Mouse (Mus musculus) lung, postnatal 25 days (tissue): Measurements from ENCODE around the gene Pde2a.

Source experiments
- DNase-seq: peaks from one replicate; pipeline ENCODE4 v3.0.0; 2022; ENCODE audit warnings: low spot score

The Pde2a gene

GRCm38 (mm10) chr7:101421529-101421928, at the start of gene Pde2a:
TSS of gene Pde2a (plus strand) at chr7:101421691.
- DNase-seq: no peak

DNA sequence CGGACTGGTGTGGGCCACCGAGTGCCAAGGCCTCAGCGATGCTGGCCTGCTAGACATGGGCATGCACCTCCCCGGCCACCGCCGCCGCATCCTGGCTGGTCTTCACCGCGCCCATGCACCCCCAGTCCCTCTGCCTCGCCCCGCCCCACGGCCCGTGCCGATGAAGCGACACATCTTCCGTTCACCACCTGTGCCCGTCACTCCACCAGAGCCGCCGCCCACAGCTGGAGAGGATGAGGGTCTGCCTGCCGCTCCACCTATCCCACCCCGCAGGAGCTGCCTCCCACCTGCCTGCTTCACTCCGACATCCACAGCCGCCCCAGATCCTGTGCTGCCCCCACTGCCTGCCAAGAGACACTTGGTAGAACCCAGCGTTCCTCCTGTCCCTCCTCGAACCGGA, 48.4 kb upstream of the Pde2a start:
- no peak for DNase-seq

DNA sequence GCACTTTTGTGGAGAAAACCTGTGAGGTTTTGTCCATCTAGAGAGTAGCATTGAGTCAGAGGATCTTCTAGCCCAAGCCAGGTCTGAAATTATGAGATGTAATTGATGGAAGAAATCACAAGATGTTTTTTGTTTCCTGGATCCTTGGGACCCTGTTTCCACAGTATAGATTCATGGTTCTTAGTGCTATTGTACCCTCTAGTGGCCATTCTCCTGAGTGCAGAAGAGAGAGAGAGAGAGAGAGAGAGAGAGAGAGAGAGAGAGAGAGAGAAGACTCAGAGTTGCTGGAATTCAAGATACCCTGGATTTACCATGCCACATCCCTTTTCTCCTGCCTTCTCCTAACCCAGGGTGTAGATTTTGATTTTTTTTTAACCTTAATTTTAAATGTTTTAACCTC, 47.3 kb upstream of the Pde2a start:
- DNase-seq: peak; percentile 65

- DNase-seq: no peak
Measured at GRCm38 (mm10) chr7:101376701-101377340, 44.7 kb upstream of the Pde2a start.

- peak; percentile 89 for DNase-seq
Measured at GRCm38 (mm10) chr7:101377741-101378262, 43.7 kb upstream of the Pde2a start.

- DNase-seq: no peak
Measured at GRCm38 (mm10) chr7:101378285-101378684, 43.2 kb upstream of the Pde2a start.

- DNase-seq: no peak
Measured at GRCm38 (mm10) chr7:101378796-101379465, 42.6 kb upstream of the Pde2a start.

GRCm38 (mm10) chr7:101379732-101380131, 41.8 kb upstream of the Pde2a start:
- no peak for DNase-seq

- DNase-seq: no peak
Measured at GRCm38 (mm10) chr7:101381512-101381911, 40.0 kb upstream of the Pde2a start.

DNA sequence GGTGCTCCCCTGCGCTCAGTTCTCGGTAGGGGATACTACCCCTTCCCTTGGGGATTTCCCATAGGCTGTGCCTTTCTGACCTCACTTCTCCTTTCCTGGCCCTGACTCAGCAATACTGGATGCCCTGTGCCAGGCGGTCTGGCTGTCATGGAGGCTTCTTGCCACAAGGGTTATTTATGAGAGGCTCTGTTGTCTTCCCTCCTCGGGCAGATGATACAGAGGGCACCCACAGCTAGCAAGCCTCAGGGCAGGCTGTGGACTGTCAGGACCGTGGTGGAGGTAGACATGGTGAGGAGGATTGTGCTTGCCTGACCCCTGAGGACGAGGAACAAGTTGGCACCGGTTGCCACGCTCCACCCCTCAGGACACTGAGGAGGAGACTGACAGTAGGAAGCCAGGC, 39.1 kb upstream of the Pde2a start:
- peak; percentile 57 for DNase-seq

DNA sequence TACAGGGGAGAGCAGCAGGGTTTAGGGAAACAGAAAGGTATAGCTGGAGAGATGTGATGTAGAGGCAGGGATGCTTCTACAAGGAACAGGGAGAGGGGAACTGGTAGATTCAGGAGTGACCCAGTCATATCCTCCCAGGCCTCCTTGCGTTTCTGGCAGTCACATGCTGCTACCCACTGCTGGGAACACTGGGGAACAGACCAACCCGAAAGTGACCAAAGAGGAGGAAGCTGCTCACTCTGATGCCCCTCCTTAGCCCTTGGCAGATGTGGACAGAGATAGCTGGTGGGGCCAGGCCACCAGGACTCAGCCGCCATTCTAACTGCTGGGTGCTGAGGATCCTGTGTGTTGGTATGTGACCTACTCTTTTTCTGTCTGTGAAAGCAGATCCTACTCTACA, 37.7 kb upstream of the Pde2a start:
- DNase-seq: peak; percentile 39

DNA sequence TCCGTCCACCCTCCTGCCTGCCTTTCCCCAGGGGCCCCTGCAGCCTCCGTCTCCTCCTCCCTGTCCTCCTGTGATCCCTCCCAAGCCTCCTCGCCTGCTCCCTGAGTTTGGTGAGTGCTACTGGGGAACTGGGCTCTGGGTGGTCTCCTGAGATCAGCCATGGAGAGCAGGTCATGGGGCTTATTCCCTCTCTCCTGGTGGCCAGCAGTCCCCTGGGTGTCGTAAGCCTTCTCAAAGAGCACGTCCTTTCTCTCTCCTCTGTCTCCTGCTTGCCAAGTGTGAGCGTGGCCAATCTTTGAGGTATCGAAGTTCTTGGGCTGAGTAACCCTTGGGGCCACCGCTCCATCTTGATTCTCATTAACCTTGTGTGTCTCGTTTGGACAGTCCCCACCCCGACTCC, 36.6 kb upstream of the Pde2a start:
- no peak for DNase-seq

GRCm38 (mm10) chr7:101385331-101385733, 36.2 kb upstream of the Pde2a start:
- peak; percentile 56 for DNase-seq

DNA sequence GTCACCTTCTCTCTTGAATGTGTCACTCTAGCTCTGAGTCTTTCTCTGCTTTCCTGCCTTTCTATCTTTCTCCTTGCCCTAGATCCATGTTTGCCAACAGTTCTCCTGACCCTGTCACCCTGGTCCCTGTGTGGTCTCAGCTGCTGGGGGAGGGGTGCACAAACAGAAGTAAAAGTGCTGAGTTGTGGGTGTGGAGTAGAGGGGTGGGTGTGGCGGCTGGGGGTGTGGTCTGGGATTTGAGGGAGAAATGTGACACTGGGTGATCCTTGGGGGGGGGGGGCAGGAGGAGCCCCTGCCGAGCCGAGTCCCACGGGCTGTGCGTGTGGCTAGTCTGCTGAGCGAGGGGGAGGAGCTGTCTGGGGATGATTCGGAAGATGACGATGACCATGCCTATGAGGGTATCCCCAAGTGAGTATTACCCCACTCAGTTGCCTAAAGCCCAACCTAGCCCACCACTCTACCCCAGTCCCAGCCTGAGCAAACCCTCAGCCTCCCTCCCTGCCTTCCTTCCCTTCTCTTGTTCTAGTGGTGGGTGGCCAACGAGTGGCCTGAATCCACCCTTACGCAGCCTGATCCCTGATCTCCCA, 35.5 kb upstream of the Pde2a start:
- no peak for DNase-seq

DNA sequence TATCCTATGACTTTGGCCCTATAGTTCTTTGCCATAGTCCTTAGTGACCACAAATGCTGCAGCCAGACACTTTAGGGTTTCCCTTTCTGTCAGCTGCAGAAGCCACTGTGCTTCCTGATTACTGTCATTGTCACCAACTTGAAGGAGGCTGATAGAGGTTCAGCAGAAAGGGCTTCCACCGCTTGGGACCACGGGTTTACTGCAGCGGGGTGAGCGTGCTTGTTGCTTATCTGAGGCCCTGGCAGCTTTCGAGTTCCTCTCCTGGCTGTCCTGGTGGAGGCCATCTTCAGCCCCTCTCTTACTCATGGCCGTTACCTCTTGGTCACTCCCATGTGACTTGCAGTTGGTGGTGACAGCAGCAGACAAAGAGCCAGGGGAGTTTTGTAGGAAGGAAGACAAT, 32.2 kb upstream of the Pde2a start:
- DNase-seq: no peak

DNA sequence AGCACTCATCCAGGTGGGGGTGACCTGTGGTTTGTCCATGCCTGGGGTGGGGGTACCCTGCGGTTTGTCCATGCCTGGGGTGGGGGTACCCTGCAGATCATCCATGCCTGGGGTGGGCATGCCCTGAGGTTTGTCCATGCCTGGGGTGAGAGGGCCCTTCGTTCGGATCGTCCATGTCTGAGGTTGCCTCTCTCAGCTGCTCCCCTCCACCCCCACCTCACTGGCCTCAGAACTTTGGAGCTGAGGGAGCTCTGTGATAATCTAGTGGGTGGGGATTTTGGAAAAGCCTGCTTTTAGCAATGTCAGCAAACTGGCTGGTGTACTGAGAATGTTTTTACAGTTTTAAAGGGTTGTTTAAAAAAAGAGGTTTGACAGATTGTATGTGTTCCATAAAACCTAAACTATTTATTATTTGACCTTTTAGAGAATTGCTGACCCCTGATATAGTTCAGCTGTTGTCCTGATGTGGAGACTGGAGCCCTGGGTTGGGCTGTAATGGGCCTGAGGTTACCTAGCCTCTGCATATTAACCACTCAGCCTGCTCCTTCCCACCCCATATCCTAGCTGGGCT, 29.5 kb upstream of the Pde2a start:
- no peak for DNase-seq

DNA sequence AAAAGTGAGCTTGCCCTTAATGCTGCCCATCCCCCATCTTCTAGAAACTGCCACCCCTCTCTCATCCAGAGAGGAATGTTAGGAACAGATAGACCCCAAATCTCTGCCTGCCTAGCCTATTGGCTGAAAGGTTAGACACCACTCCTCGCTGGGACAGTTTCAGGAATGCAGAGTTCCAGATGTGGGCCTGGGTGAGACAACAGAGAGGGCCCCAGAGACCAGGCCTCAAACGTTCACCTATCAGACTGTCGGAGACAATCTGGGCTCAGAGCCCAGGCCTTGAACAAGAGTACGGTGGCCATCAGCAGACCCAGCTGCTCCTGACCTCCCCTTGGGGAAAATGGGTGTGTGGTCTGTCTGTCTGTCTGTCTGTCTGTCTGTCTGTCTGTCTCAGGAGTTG, 28.5 kb upstream of the Pde2a start:
- DNase-seq: no peak

- DNase-seq: peak; percentile 71
Measured at GRCm38 (mm10) chr7:101393694-101394504, 27.6 kb upstream of the Pde2a start.

- DNase-seq: no peak
Measured at GRCm38 (mm10) chr7:101394569-101394968, 26.9 kb upstream of the Pde2a start.

- no peak for DNase-seq
Measured at GRCm38 (mm10) chr7:101395471-101395870, 26.0 kb upstream of the Pde2a start.

- no peak for DNase-seq
Measured at GRCm38 (mm10) chr7:101397175-101397574, 24.3 kb upstream of the Pde2a start.

DNA sequence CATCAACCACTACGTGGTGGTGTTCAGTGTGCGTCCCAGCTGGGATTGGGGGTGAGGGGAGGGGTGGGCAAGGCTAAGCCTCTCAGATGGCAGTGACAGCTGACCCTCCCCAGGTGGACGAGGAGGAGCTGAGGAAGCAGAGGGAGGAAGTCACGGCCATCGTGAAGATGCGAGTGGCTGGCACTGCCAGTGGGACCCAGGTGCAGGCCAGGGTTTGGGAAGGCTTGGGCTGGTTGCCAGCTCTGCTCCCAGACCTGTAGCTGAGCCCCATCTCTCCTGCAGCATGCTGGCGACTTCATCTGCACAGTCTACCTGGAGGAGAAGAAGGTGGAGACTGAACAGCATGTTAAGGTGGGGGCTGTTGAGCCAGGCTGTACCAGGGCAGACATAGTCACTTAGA, 20.0 kb upstream of the Pde2a start:
- DNase-seq: no peak
